Mouse (Mus musculus) gastrocnemius, adult 8-10 months (tissue): ENCODE data around the gene Gm21294. TPM values are rescaled to one million over a fixed set of nuclear protein-coding genes. Genes with fewer than 3 reads are reported as not detected.
"Not testable (repeated sequence)": the region's sequence is repeated elsewhere in the genome, so short reads cannot be mapped to it uniquely, and the experiment has no call there.

ENCODE experiments used
- DNase-seq, 2 experiments: peaks; one replicate each; pipeline ENCODE4 v3.0.0; 2022; ENCODE audit warnings: low spot score in 2 of 2
- total RNA-seq, 4 experiments: library from RNA; stranded (reverse); gene quantifications; 2 replicates each; pipeline ENCODE4 v1.2.4; 2022

Gene Gm21294
- total RNA-seq, result not detected

- DNase-seq, result not testable (repeated sequence)
Measured at GRCm38 (mm10) chrY:89052506-89052905, at the start of gene Gm21294. Gm21294 (plus strand) TSS chrY:89052806.

GRCm38 (mm10) chrY:89126246-89126645, 73.6 kb downstream of the Gm21294 start:
- DNase-seq, result peak; percentile 2 to 15
